9 mouse cellular contexts compared by ENCODE assay signal in the genomic region with DNA sequence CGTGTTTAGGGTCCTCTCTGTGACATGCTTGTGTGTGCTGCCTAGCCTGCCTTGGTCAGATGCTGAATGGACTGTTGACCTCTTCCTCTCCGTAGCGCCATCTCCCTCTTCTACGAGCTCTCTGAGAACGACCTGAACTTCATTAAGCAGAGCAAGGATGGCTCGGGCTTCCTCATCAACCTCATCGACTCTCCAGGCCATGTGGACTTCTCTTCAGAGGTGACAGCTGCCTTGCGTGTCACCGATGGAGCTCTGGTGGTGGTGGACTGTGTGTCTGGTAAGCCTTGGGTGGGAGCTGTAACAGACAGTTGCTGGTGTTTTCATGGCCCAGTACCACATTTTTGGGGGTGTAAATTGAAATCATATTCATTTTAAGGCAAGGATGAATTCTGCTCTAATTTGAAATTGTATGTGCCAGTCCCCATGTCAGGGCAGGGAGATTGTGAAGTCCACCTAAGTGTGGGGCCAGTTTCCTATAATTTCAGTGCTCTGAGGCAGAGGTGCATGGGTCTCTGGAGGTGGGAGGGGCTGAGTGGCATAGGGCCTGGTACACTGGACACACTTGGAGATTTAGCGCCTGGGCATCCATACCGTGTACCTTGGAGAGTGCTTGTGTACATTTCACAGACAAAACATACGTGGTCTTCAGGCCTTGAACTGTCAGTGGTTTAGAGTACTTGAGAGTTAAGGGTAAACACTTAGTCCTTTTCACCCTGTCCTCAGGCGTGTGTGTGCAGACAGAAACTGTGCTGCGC. TPM values are rescaled to one million over a fixed set of nuclear protein-coding genes. Genes with fewer than 3 reads are reported as not detected.
A peak's percentile ranks its signal among the peaks of the same experiment; 100 is the strongest.
DNase-seq lines count a peak whose midpoint lies in the region; ATAC-seq and TF ChIP-seq lines count a peak whose summit lies in the region.
"Had no signal": no experiment of that assay in that cellular context is flagged by ENCODE, and none has a peak within 500 bp of the region (broad histone marks: within the 10 kb centered on the region; RNA-seq: fewer than 3 reads in every experiment).

No protein-coding gene starts in this region.

- H3K4me3 ChIP-seq in erythroblast, embryonic 14.5 days (replicated peaks): peak overlapping the region; percentile 84
- peak overlapping the region; percentile 99 for H3K4me3 ChIP-seq in E14TG2a.4 (replicated peaks; ENCODE audit: low read length)
- H3K4me3 ChIP-seq in forebrain, postnatal 0 days (ENCODE audit: low read depth, low read length): peak overlapping the region; percentile 64
- peak overlapping the region; percentile 89 for H3K4me3 ChIP-seq in liver, embryonic 12.5 days

- 69% methylated on average over 14 of the region's 14 CpGs for WGBS in forebrain, postnatal 0 days
- WGBS in liver, embryonic 12.5 days (ENCODE audit: insufficient replicate concordance): 46% methylated on average over 14 of the region's 14 CpGs

- H3K4me1 ChIP-seq in erythroblast, embryonic 14.5 days (ENCODE audit: control insufficient read depth): peaks cover 90% of the 10 kb centered on the region
- peaks cover 73% of the 10 kb centered on the region for H3K4me1 ChIP-seq in E14TG2a.4 (replicated peaks; ENCODE audit: low read depth, low read length)
- H3K4me1 ChIP-seq in forebrain, postnatal 0 days (ENCODE audit: insufficient read depth): peaks cover 18% of the 10 kb centered on the region
- peaks cover 81% of the 10 kb centered on the region for H3K4me1 ChIP-seq in liver, embryonic 12.5 days

- ATAC-seq in erythroblast, adult 5-6 weeks (replicated peaks; ENCODE audit: low FRiP score, poor library complexity, severe bottlenecking): no peak
- ATAC-seq in forebrain, postnatal 0 days: no peak
- ATAC-seq in liver, embryonic 12.5 days: no peak

- no peak for DNase-seq in forebrain, postnatal 0 days
- peak; percentile 67 for DNase-seq in testis, postnatal 14 days (ENCODE audit: low spot score)
- no peak for DNase-seq in frontal cortex, postnatal 25 days (ENCODE audit: low spot score in 2 of 2)
- DNase-seq in right cerebral cortex, postnatal 10 days (ENCODE audit: low spot score in 2 of 2): no peak

- no peaks in the 10 kb centered on the region; the same call in 1 of the 2 replicates for H3K27me3 ChIP-seq in erythroblast, embryonic 14.5 days (ENCODE audit: control insufficient read depth)
- no peaks in the 10 kb centered on the region for H3K27me3 ChIP-seq in E14TG2a.4 (ENCODE audit: insufficient read depth, low read length)
- no peaks in the 10 kb centered on the region for H3K27me3 ChIP-seq in forebrain, postnatal 0 days (ENCODE audit: insufficient read depth, low read length)
- H3K27me3 ChIP-seq in liver, embryonic 12.5 days (replicated peaks): no peaks in the 10 kb centered on the region

- no peak for TF ChIP-seq CTCF in E14TG2a.4 (conservative IDR thresholded peaks at IDR 0.05; ENCODE audit: low read length)
- TF ChIP-seq CTCF in forebrain, postnatal 0 days (IDR thresholded peaks at IDR 0.05; ENCODE audit: low read depth): no peak

- H3K36me3 ChIP-seq in erythroblast, embryonic 14.5 days (ENCODE audit: control insufficient read depth): peaks cover 59% of the 10 kb centered on the region
- peaks cover 59% of the 10 kb centered on the region for H3K36me3 ChIP-seq in E14TG2a.4 (ENCODE audit: insufficient read depth, low read length)
- H3K36me3 ChIP-seq in forebrain, postnatal 0 days (ENCODE audit: insufficient read depth): peaks cover 50% of the 10 kb centered on the region
- peaks cover 54% of the 10 kb centered on the region for H3K36me3 ChIP-seq in liver, embryonic 12.5 days

- H3K9me3 ChIP-seq in erythroblast, embryonic 14.5 days (ENCODE audit: control insufficient read depth, low read length): no peaks in the 10 kb centered on the region
- H3K9me3 ChIP-seq in E14TG2a.4 (ENCODE audit: low read length): no peaks in the 10 kb centered on the region
- H3K9me3 ChIP-seq in forebrain, postnatal 0 days (ENCODE audit: low read length): no peaks in the 10 kb centered on the region
- no peaks in the 10 kb centered on the region for H3K9me3 ChIP-seq in liver, embryonic 12.5 days (replicated peaks)

- H3K9ac ChIP-seq in forebrain, postnatal 0 days: peak overlapping the region; percentile 85
- peak overlapping the region; percentile 93 for H3K9ac ChIP-seq in liver, embryonic 12.5 days

- H3K4me2 ChIP-seq in forebrain, postnatal 0 days (ENCODE audit: low read depth): peak overlapping the region; percentile 62
- peak overlapping the region; percentile 93 for H3K4me2 ChIP-seq in liver, embryonic 12.5 days

- H3K27ac ChIP-seq in forebrain, postnatal 0 days (ENCODE audit: low read depth, low read length): no peak overlapping the region
- peak overlapping the region; percentile 91 for H3K27ac ChIP-seq in liver, embryonic 12.5 days

RNA-seq across cellular contexts. Expression of a gene that starts 1.7 kb away (rescaled TPM):
- polyA plus RNA-seq in erythroblast, embryonic 14.5 days (2012): 124 and 177 TPM in 2 replicates
- total RNA-seq in erythroblast, adult 5-6 weeks (2015; ENCODE audit: low replicate concordance): 227 and 267 TPM in 2 replicates
- total RNA-seq in erythroblast, adult 5-6 weeks (2017; ENCODE audit: low replicate concordance): 388 and 458 TPM in 2 replicates
- total RNA-seq in forebrain, postnatal 0 days (2014; rRNA removed): 2,084 and 2,175 TPM in 2 replicates
- 466 and 485 TPM in 2 replicates for polyA plus RNA-seq in forebrain, postnatal 0 days (2015; fragmentation: Nextera tagmentation; extraction: Ambion mirVana)
- 440 and 450 TPM in 2 replicates for polyA plus RNA-seq in liver, embryonic 12.5 days (2016; fragmentation: Nextera tagmentation; extraction: Ambion mirVana)

RNA-seq across cellular contexts. Expression of a gene that starts 4.7 kb away (rescaled TPM):
- polyA plus RNA-seq in erythroblast, embryonic 14.5 days (2012): 8.1 and 8.3 TPM in 2 replicates
- 3.3 and 7.3 TPM in 2 replicates for total RNA-seq in erythroblast, adult 5-6 weeks (2015; ENCODE audit: low replicate concordance)
- total RNA-seq in erythroblast, adult 5-6 weeks (2017; ENCODE audit: low replicate concordance): 10.8 and 11.8 TPM in 2 replicates
- 64.6 and 68.9 TPM in 2 replicates for total RNA-seq in forebrain, postnatal 0 days (2014; rRNA removed)
- polyA plus RNA-seq in forebrain, postnatal 0 days (2015; fragmentation: Nextera tagmentation; extraction: Ambion mirVana): 58.1 TPM in 2 replicates
- 41.7 TPM in 2 replicates for polyA plus RNA-seq in liver, embryonic 12.5 days (2016; fragmentation: Nextera tagmentation; extraction: Ambion mirVana)

RNA-seq across cellular contexts. Expression of a gene that starts 5.5 kb away (rescaled TPM):
- polyA plus RNA-seq in erythroblast, embryonic 14.5 days (2012): not detected in 2 replicates
- not detected in 2 replicates for total RNA-seq in erythroblast, adult 5-6 weeks (2015; ENCODE audit: low replicate concordance)
- total RNA-seq in erythroblast, adult 5-6 weeks (2017; ENCODE audit: low replicate concordance): not detected in 2 replicates
- total RNA-seq in forebrain, postnatal 0 days (2014; rRNA removed): not detected in 2 replicates
- polyA plus RNA-seq in forebrain, postnatal 0 days (2015; fragmentation: Nextera tagmentation; extraction: Ambion mirVana): 0.11 and 0.24 TPM in 2 replicates
- polyA plus RNA-seq in liver, embryonic 12.5 days (2016; fragmentation: Nextera tagmentation; extraction: Ambion mirVana): not detected in 2 replicates
- total RNA-seq: heart, postnatal 14 days had no signal

RNA-seq across cellular contexts. Expression of a gene that starts 10.4 kb away (rescaled TPM):
- polyA plus RNA-seq in erythroblast, embryonic 14.5 days (2012): 13.4 and 16.4 TPM in 2 replicates
- total RNA-seq in erythroblast, adult 5-6 weeks (2015; ENCODE audit: low replicate concordance): 4.4 and 11.3 TPM in 2 replicates
- total RNA-seq in erythroblast, adult 5-6 weeks (2017; ENCODE audit: low replicate concordance): 12.3 and 19.3 TPM in 2 replicates
- total RNA-seq in forebrain, postnatal 0 days (2014; rRNA removed): 30.1 and 32.5 TPM in 2 replicates
- polyA plus RNA-seq in forebrain, postnatal 0 days (2015; fragmentation: Nextera tagmentation; extraction: Ambion mirVana): 28.1 and 35.8 TPM in 2 replicates
- polyA plus RNA-seq in liver, embryonic 12.5 days (2016; fragmentation: Nextera tagmentation; extraction: Ambion mirVana): 28.9 and 29.7 TPM in 2 replicates

RNA-seq across cellular contexts. Expression of a gene that starts 23.7 kb away (rescaled TPM):
- not detected in 2 replicates for polyA plus RNA-seq in erythroblast, embryonic 14.5 days (2012)
- not detected in 2 replicates for total RNA-seq in erythroblast, adult 5-6 weeks (2015; ENCODE audit: low replicate concordance)
- not detected in 2 replicates for total RNA-seq in erythroblast, adult 5-6 weeks (2017; ENCODE audit: low replicate concordance)
- 0.08 TPM in 1 of 2 replicates, not detected in the other for total RNA-seq in forebrain, postnatal 0 days (2014; rRNA removed)
- not detected in 2 replicates for polyA plus RNA-seq in forebrain, postnatal 0 days (2015; fragmentation: Nextera tagmentation; extraction: Ambion mirVana)
- polyA plus RNA-seq in liver, embryonic 12.5 days (2016; fragmentation: Nextera tagmentation; extraction: Ambion mirVana): not detected in 2 replicates
